Mouse (Mus musculus): Measurements from ENCODE around the gene Olfr606. TPM values are rescaled to one million over a fixed set of nuclear protein-coding genes. Genes with fewer than 3 reads are reported as not detected.

The Olfr606 gene
- not detected in 2 replicates for polyA plus RNA-seq (2012; rRNA removed)

DNA sequence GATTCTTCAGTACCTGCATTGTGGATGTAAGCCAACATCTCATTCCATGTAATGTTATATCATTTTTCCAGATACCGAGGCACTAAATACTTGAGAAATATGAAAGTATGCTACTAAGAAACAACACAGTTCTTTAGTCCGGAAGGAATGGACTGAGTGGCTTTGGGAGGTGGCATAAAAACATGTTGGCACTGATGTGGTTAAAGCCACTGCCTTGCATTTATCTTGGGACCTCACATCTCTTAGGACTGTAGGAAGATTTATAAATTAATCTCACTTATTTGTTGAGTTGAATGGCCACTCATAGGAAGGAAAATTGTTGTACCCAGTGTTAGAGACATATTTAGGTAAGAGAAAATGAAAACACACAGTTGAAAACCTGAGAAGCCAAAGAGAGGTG lies at the start of gene Olfr606:
TSS of gene Olfr606 (plus strand) at position 301 of the 400 bp plus-strand sequence.

DNA sequence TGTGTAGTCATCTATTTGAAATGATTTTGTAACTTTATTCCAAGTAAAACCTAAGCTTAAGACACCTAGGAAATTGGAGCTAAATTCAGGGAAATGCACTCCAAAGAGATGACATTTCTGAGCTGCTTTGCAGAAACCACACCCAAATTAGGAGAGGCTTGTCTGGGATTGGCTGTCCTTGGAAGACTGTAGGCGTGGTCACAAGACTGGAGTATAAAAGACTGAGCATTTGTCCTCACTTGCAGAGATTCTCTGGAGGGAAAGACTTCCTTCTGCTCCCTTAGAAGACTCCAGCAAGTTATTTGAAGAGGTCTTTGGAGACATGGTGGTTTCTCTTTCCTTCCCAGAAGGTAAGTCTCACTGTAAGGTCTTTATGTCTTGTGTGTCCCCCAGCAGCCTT lies 34.1 kb upstream of the Olfr606 start, which contains the start of gene Usp17lc:
TSS of gene Usp17lc (plus strand) at position 301 of the 400 bp plus-strand sequence.

DNA sequence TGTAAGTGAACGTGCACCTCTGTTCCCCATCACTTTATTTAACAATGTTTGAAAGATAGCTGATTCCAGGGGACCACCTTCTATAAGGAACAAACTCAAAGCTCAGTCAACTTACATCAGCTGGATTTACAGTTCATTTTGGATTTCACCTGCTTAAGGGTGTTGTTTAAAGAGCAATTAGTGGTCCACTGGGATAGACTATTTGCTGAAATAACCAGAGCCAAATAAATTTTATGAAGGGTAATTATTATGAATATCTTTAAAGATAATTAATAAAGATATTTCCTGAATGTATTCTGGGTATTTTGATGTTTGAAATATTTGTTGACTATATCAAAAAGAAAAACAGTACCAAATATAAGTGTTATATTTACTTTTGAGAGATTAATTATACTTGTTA lies 3.5 kb upstream of the Olfr606 start, which contains the start of gene Olfr605:
TSS of gene Olfr605 (minus strand) at position 101 of the 400 bp plus-strand sequence.

DNA sequence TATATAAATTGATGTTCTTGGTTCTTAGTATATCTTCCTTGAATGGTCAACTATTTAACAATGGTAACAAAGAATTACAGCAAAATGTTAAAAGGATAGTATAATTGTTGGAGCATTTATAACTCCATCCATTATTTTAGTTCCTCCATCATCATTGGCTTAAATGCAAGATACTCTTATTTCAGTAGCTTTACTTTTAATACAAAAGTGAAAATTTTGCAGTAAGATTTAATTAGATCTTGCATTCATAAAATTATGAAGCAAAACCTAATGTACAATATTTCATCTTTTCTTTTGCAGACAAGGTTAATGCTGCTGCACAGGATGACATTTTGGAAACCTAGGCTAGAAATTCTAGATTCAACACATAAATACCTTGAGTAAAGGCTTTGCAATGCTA lies 20.7 kb downstream of the Olfr606 start, which contains the start of gene Olfr608:
TSS of gene Olfr608 (plus strand) at position 301 of the 400 bp plus-strand sequence.

DNA sequence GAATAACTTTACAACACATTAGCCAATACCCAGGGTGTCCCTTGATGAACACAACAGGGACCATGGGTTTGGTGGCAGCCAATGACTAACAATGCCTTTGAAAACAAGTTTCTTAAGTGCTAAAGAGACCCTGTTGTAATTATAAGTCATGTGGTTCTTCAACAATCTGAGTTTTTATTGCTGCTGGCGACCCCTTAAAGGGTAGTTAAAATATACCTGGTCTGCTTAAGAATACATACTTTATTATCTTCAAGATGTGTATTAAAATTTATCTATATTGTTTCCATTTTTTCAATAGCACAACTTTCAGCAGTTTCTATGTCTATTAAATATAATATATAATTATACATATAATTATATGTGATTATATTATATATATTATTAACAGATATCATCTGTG lies 49.1 kb downstream of the Olfr606 start, which contains the start of gene Olfr609:
TSS of gene Olfr609 (minus strand) at position 101 of the 400 bp plus-strand sequence.

Other genes with a start within 250 kb of the Olfr606 start
- gene Olfr593, start 237.2 kb upstream of the Olfr606 start, polyA plus RNA-seq (2012; rRNA removed), result not detected in 2 replicates
- not detected in 2 replicates for gene Olfr594, start 232.1 kb upstream of the Olfr606 start, polyA plus RNA-seq (2012; rRNA removed)
- gene Usp17ld, start 196.5 kb upstream of the Olfr606 start, polyA plus RNA-seq (2012; rRNA removed), result not detected in 2 replicates
- not detected in 2 replicates for gene Olfr596, start 143.4 kb upstream of the Olfr606 start, polyA plus RNA-seq (2012; rRNA removed)
- gene Olfr597, start 132.7 kb upstream of the Olfr606 start, polyA plus RNA-seq (2012; rRNA removed), result not detected in 2 replicates
- gene Olfr598, start 125.5 kb upstream of the Olfr606 start, polyA plus RNA-seq (2012; rRNA removed), result not detected in 2 replicates
- not detected in 2 replicates for gene Olfr599, start 113.1 kb upstream of the Olfr606 start, polyA plus RNA-seq (2012; rRNA removed)
- not detected in 2 replicates for gene Olfr600, start 99.4 kb upstream of the Olfr606 start, polyA plus RNA-seq (2012; rRNA removed)
- gene Olfr601, start 86.4 kb upstream of the Olfr606 start, polyA plus RNA-seq (2012; rRNA removed), result not detected in 2 replicates
- gene Olfr603, start 62.9 kb upstream of the Olfr606 start, polyA plus RNA-seq (2012; rRNA removed), result not detected in 2 replicates
- gene Usp17lc, start 34.0 kb upstream of the Olfr606 start, polyA plus RNA-seq (2012; rRNA removed), result 0.07 TPM in 1 of 2 replicates, not detected in the other
- not detected in 2 replicates for gene Olfr605, start 3.6 kb upstream of the Olfr606 start, polyA plus RNA-seq (2012; rRNA removed)
- not detected in 2 replicates for gene Olfr607, start 15.1 kb downstream of the Olfr606 start, polyA plus RNA-seq (2012; rRNA removed)
- gene Olfr608, start 20.8 kb downstream of the Olfr606 start, polyA plus RNA-seq (2012; rRNA removed), result not detected in 2 replicates
- gene Olfr609, start 49.0 kb downstream of the Olfr606 start, polyA plus RNA-seq (2012; rRNA removed), result not detected in 2 replicates
- not detected in 2 replicates for gene Olfr610, start 63.1 kb downstream of the Olfr606 start, polyA plus RNA-seq (2012; rRNA removed)
- not detected in 2 replicates for gene Olfr611, start 71.8 kb downstream of the Olfr606 start, polyA plus RNA-seq (2012; rRNA removed)
- not detected in 2 replicates for gene Olfr612, start 93.7 kb downstream of the Olfr606 start, polyA plus RNA-seq (2012; rRNA removed)
- gene Olfr613, start 99.0 kb downstream of the Olfr606 start, polyA plus RNA-seq (2012; rRNA removed), result not detected in 2 replicates
- gene Olfr615, start 107.0 kb downstream of the Olfr606 start, polyA plus RNA-seq (2012; rRNA removed), result not detected in 2 replicates
- not detected in 2 replicates for gene Olfr616, start 120.1 kb downstream of the Olfr606 start, polyA plus RNA-seq (2012; rRNA removed)
- not detected in 2 replicates for gene Olfr617, start 124.0 kb downstream of the Olfr606 start, polyA plus RNA-seq (2012; rRNA removed)
- gene Olfr618, start 141.1 kb downstream of the Olfr606 start, polyA plus RNA-seq (2012; rRNA removed), result not detected in 2 replicates
- gene Olfr619, start 151.5 kb downstream of the Olfr606 start, polyA plus RNA-seq (2012; rRNA removed), result not detected in 2 replicates
- gene Olfr620, start 163.5 kb downstream of the Olfr606 start, polyA plus RNA-seq (2012; rRNA removed), result not detected in 2 replicates
- gene Olfr622, start 193.7 kb downstream of the Olfr606 start, polyA plus RNA-seq (2012; rRNA removed), result not detected in 2 replicates
- gene Olfr623, start 214.7 kb downstream of the Olfr606 start, polyA plus RNA-seq (2012; rRNA removed), result not detected in 2 replicates
- not detected in 2 replicates for gene Olfr624, start 222.1 kb downstream of the Olfr606 start, polyA plus RNA-seq (2012; rRNA removed)
- not detected in 2 replicates for gene Olfr625-ps1, start 233.7 kb downstream of the Olfr606 start, polyA plus RNA-seq (2012; rRNA removed)